Mouse (Mus musculus): ENCODE data around the gene Clec4n.
"Not testable (repeated sequence)": the region's sequence is repeated elsewhere in the genome, so short reads cannot be mapped to it uniquely, and the experiment has no call there.

Gene Clec4n

DNA sequence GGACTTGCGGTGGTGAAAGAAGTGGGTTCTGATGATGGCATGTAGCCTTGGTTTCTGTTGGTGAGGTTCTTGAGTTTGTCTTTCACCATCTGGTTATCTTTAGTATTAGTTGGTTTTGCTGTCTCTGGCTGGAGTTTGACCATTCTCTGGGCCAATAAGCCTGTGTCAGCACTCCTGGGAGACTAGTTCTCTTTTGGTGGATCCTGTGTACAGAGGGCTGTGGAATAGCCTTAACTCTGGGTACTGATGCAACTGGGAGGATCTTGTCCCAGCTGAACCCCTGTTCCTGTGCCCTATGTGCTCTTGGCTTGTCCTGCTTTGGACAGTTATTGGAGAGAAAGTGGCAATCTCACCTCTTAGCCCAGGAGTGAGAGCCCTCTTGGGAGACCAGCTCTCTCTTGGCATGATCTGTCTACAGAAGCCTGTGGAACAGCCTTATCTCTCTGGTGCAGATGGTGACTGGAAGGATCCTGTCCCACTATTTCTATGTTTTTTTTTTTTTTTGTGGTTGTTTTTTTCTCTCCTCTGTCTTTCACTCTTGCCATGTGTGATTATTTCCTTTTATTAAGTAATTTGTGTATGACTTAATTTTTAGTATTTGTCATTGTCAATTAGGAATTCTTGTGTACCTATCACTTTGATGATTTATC lies 63.2 kb downstream of the Clec4n start:
- peak; percentile 9 to 26 for DNase-seq (ENCODE audit: low spot score in 2 of 2)

DNA sequence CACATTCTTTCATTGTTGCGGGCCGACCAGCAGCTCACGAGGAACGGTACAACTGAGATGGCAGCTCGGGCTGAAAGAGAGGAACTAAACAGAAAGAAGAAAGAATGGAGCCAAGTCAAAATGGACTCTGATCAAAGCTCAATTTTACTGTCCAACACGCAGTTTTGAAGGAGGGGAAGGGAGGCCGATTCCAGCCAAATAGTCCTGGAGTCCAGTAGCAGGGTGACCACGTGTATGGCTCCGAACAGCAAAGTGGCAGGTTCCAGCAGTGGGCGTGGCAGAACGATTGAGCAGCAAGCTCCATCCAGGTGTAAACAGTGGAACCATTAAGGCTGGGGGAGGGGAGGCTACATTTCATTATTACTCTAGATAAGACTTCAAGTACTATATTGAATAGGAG lies 63.9 kb downstream of the Clec4n start:
- DNase-seq (ENCODE audit: low spot score in 2 of 2), result not testable (repeated sequence)
